12 mouse cellular contexts compared by ENCODE assay signal in the genomic region with DNA sequence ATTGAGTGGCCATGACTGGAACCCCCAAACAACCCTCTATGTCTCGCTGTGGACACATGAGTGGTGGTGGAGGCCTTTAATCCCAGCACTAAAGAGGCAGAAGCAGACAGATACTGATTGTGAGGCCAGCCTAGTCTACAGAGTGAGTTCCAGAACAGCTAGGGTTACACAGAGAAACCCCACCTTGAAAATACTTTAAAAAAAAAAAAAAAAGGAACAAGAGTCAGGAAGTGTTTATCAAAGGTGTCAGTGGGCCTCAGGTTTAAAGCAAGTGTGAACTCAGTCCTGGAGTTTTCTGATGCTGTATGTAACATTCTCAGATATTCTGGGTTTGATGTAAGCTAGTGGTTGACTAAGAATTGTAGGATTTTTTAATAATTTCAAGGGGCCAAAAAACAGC. TPM values are rescaled to one million over a fixed set of nuclear protein-coding genes. Genes with fewer than 3 reads are reported as not detected.
DNase-seq lines count a peak whose midpoint lies in the region; ATAC-seq lines count a peak whose summit lies in the region.
"Had no signal": no experiment of that assay in that cellular context is flagged by ENCODE, and none has a peak within 500 bp of the region (broad histone marks: within the 10 kb centered on the region; RNA-seq: fewer than 3 reads in every experiment).

No protein-coding gene starts in this region.

- H3K27ac ChIP-seq in forebrain, embryonic 15.5 days (replicated peaks): no peak overlapping the region
- H3K27ac ChIP-seq in forebrain, embryonic 16.5 days (ENCODE audit: low read length): no peak overlapping the region
- H3K27ac ChIP-seq in intestine, embryonic 14.5 days (ENCODE audit: low read depth): no peak overlapping the region
- no peak overlapping the region for H3K27ac ChIP-seq in midbrain, embryonic 13.5 days

- WGBS in forebrain, embryonic 15.5 days: 89% methylated on average over 1 of the region's 1 CpGs
- 100% methylated on average over 1 of the region's 1 CpGs for WGBS in forebrain, embryonic 16.5 days
- 81% methylated on average over 1 of the region's 1 CpGs for WGBS in intestine, embryonic 14.5 days
- 93% methylated on average over 1 of the region's 1 CpGs for WGBS in midbrain, embryonic 13.5 days

- peaks cover 11% of the 10 kb centered on the region for H3K9me3 ChIP-seq in forebrain, embryonic 15.5 days
- peaks cover 10% of the 10 kb centered on the region for H3K9me3 ChIP-seq in forebrain, embryonic 16.5 days (ENCODE audit: control insufficient read depth, low read length)
- 0 out of 2 replicates have a peak, but pooled peaks cover 5% of the 10 kb centered on the region for H3K9me3 ChIP-seq in megakaryocyte, embryonic 14.5 days
- peaks cover 6% of the 10 kb centered on the region; the same call in 1 of the 2 replicates for H3K9me3 ChIP-seq in intestine, embryonic 14.5 days (ENCODE audit: control insufficient read depth, low read length)
- peaks cover 10% of the 10 kb centered on the region; the same call in 1 of the 2 replicates for H3K9me3 ChIP-seq in midbrain, embryonic 13.5 days

- ATAC-seq in forebrain, embryonic 15.5 days (replicated peaks): no peak
- ATAC-seq in forebrain, embryonic 16.5 days: no peak
- no peak for ATAC-seq in megakaryocyte, adult 5-6 weeks (ENCODE audit: poor library complexity, severe bottlenecking)
- ATAC-seq in intestine, embryonic 14.5 days (replicated peaks; ENCODE audit: low FRiP score, low TSS enrichment, low read depth): no peak
- ATAC-seq in midbrain, embryonic 13.5 days: no peak
- ATAC-seq: inflammation-experienced regulatory T-cells, adult 6 months had no signal

- H3K27me3 ChIP-seq in forebrain, embryonic 15.5 days: no peaks in the 10 kb centered on the region
- no peaks in the 10 kb centered on the region for H3K27me3 ChIP-seq in forebrain, embryonic 16.5 days (replicated peaks; ENCODE audit: control insufficient read depth, insufficient read depth, low read length)
- no peaks in the 10 kb centered on the region for H3K27me3 ChIP-seq in megakaryocyte, embryonic 14.5 days (replicated peaks)
- H3K27me3 ChIP-seq in intestine, embryonic 14.5 days (replicated peaks; ENCODE audit: control insufficient read depth, insufficient read depth, low read length): no peaks in the 10 kb centered on the region
- no peaks in the 10 kb centered on the region for H3K27me3 ChIP-seq in midbrain, embryonic 13.5 days

- peaks cover 18% of the 10 kb centered on the region for H3K4me1 ChIP-seq in forebrain, embryonic 15.5 days
- peaks cover 14% of the 10 kb centered on the region for H3K4me1 ChIP-seq in forebrain, embryonic 16.5 days (replicated peaks; ENCODE audit: control insufficient read depth, insufficient read depth, low read length)
- H3K4me1 ChIP-seq in megakaryocyte, embryonic 14.5 days: peaks cover 32% of the 10 kb centered on the region
- H3K4me1 ChIP-seq in intestine, embryonic 14.5 days (replicated peaks; ENCODE audit: control insufficient read depth, insufficient read depth, low read length): peaks cover 4% of the 10 kb centered on the region; the same call in 1 of the 2 replicates
- peaks cover 16% of the 10 kb centered on the region for H3K4me1 ChIP-seq in midbrain, embryonic 13.5 days (replicated peaks)

- peaks cover 8% of the 10 kb centered on the region; the same call in 1 of the 2 replicates for H3K36me3 ChIP-seq in forebrain, embryonic 15.5 days
- H3K36me3 ChIP-seq in forebrain, embryonic 16.5 days (ENCODE audit: control insufficient read depth, insufficient read depth): peaks cover 3% of the 10 kb centered on the region; the same call in 1 of the 2 replicates
- peaks cover 19% of the 10 kb centered on the region for H3K36me3 ChIP-seq in megakaryocyte, embryonic 14.5 days (replicated peaks; ENCODE audit: low read length)
- H3K36me3 ChIP-seq in intestine, embryonic 14.5 days (ENCODE audit: control insufficient read depth, insufficient read depth, low read length): peaks cover 6% of the 10 kb centered on the region; the same call in 1 of the 2 replicates
- H3K36me3 ChIP-seq in midbrain, embryonic 13.5 days: peaks cover 14% of the 10 kb centered on the region

- H3K4me2 ChIP-seq in forebrain, embryonic 15.5 days (replicated peaks): peak overlapping the region; percentile 48; the same call in 1 of the 2 replicates
- no peak overlapping the region for H3K4me2 ChIP-seq in forebrain, embryonic 16.5 days (ENCODE audit: low read length)
- peak overlapping the region; percentile 62 for H3K4me2 ChIP-seq in intestine, embryonic 14.5 days (ENCODE audit: low read length)
- H3K4me2 ChIP-seq in midbrain, embryonic 13.5 days (replicated peaks): peak overlapping the region; percentile 55

- H3K4me3 ChIP-seq in forebrain, embryonic 15.5 days: 0 out of 2 replicates have a peak overlapping the region, but pooled peaks have one; percentile 91
- H3K4me3 ChIP-seq in forebrain, embryonic 16.5 days (replicated peaks; ENCODE audit: low read length): no peak overlapping the region
- peak overlapping the region; percentile 91 for H3K4me3 ChIP-seq in megakaryocyte, embryonic 14.5 days (replicated peaks)
- H3K4me3 ChIP-seq in intestine, embryonic 14.5 days (ENCODE audit: low read depth, low read length): no peak overlapping the region
- no peak overlapping the region for H3K4me3 ChIP-seq in midbrain, embryonic 13.5 days (replicated peaks)

- no peak for DNase-seq in intestine, embryonic 14.5 days (ENCODE audit: low spot score)
- no peak for DNase-seq in gastrocnemius, postnatal 4 days (ENCODE audit: low spot score in 2 of 2)
- DNase-seq in heart, adult 8-10 months (ENCODE audit: low spot score): no peak
- DNase-seq: cerebellum, postnatal 25 days; gastrocnemius, postnatal 10 days; lung, adult 2 months had no signal

- no peak overlapping the region for H3K9ac ChIP-seq in forebrain, embryonic 15.5 days (replicated peaks)
- H3K9ac ChIP-seq in forebrain, embryonic 16.5 days (replicated peaks; ENCODE audit: low read depth, low read length): no peak overlapping the region
- no peak overlapping the region for H3K9ac ChIP-seq in intestine, embryonic 14.5 days (ENCODE audit: low read length)
- no peak overlapping the region for H3K9ac ChIP-seq in midbrain, embryonic 13.5 days (replicated peaks)

RNA-seq across cellular contexts. Expression of a gene that starts 1.7 kb away (rescaled TPM):
- polyA plus RNA-seq in forebrain, embryonic 15.5 days (2015; fragmentation: Nextera tagmentation; extraction: Ambion mirVana): 20.5 and 21.8 TPM in 2 replicates
- 22.6 and 23.9 TPM in 2 replicates for polyA plus RNA-seq in forebrain, embryonic 16.5 days (2015; fragmentation: Nextera tagmentation; extraction: Ambion mirVana)
- polyA plus RNA-seq in megakaryocyte, embryonic 14.5 days (2012; ENCODE audit: insufficient read depth, low replicate concordance): 0.17 TPM in 1 of 2 replicates, not detected in the other
- 31.4 and 34.4 TPM in 2 replicates for total RNA-seq in megakaryocyte, adult 5-6 weeks (2015)
- 23.1 and 25.4 TPM in 2 replicates for total RNA-seq in megakaryocyte, adult 5-6 weeks (2017)
- polyA plus RNA-seq in intestine, embryonic 14.5 days (2014; fragmentation: Nextera tagmentation; extraction: Ambion mirVana): 24.5 and 28.3 TPM in 2 replicates
- polyA plus RNA-seq in midbrain, embryonic 13.5 days (2015; fragmentation: Nextera tagmentation; extraction: Ambion mirVana): 16.5 and 18.8 TPM in 2 replicates
- 10 to 100 TPM in 1 of 2 experiments, 1 to 10 TPM in 1; 7.5 to 10.2 TPM for total RNA-seq in gastrocnemius, postnatal 4 days (2021)
- 1 to 10 TPM; 5.4 to 7.5 (median 7.0) TPM for total RNA-seq in heart, adult 8-10 months (2022)

RNA-seq across cellular contexts. Expression of a gene that starts 44.1 kb away (rescaled TPM):
- polyA plus RNA-seq in forebrain, embryonic 15.5 days (2015; fragmentation: Nextera tagmentation; extraction: Ambion mirVana): 31.7 and 32.5 TPM in 2 replicates
- 31.8 and 33.5 TPM in 2 replicates for polyA plus RNA-seq in forebrain, embryonic 16.5 days (2015; fragmentation: Nextera tagmentation; extraction: Ambion mirVana)
- polyA plus RNA-seq in megakaryocyte, embryonic 14.5 days (2012; ENCODE audit: insufficient read depth, low replicate concordance): 0.69 TPM in 1 of 2 replicates, not detected in the other
- 17.7 and 22.3 TPM in 2 replicates for total RNA-seq in megakaryocyte, adult 5-6 weeks (2015)
- 14.8 and 16.0 TPM in 2 replicates for total RNA-seq in megakaryocyte, adult 5-6 weeks (2017)
- polyA plus RNA-seq in intestine, embryonic 14.5 days (2014; fragmentation: Nextera tagmentation; extraction: Ambion mirVana): 23.1 and 25.2 TPM in 2 replicates
- polyA plus RNA-seq in midbrain, embryonic 13.5 days (2015; fragmentation: Nextera tagmentation; extraction: Ambion mirVana): 39.1 and 42.0 TPM in 2 replicates
- 10 to 100 TPM; 19.0 to 22.6 TPM for total RNA-seq in gastrocnemius, postnatal 4 days (2021)
- 10 to 100 TPM; 22.4 to 27.8 (median 22.9) TPM for total RNA-seq in heart, adult 8-10 months (2022)

RNA-seq across cellular contexts. Expression of a gene that starts 44.1 kb away (rescaled TPM):
- 16.4 and 17.8 TPM in 2 replicates for polyA plus RNA-seq in forebrain, embryonic 15.5 days (2015; fragmentation: Nextera tagmentation; extraction: Ambion mirVana)
- 21.2 and 22.9 TPM in 2 replicates for polyA plus RNA-seq in forebrain, embryonic 16.5 days (2015; fragmentation: Nextera tagmentation; extraction: Ambion mirVana)
- polyA plus RNA-seq in megakaryocyte, embryonic 14.5 days (2012; ENCODE audit: insufficient read depth, low replicate concordance): not detected in 2 replicates
- total RNA-seq in megakaryocyte, adult 5-6 weeks (2015): 2.9 and 4.6 TPM in 2 replicates
- total RNA-seq in megakaryocyte, adult 5-6 weeks (2017): 2.1 and 5.1 TPM in 2 replicates
- 4.1 and 6.4 TPM in 2 replicates for polyA plus RNA-seq in intestine, embryonic 14.5 days (2014; fragmentation: Nextera tagmentation; extraction: Ambion mirVana)
- polyA plus RNA-seq in midbrain, embryonic 13.5 days (2015; fragmentation: Nextera tagmentation; extraction: Ambion mirVana): 19.8 and 21.4 TPM in 2 replicates
- total RNA-seq in gastrocnemius, postnatal 4 days (2021): 1 to 10 TPM; 3.8 to 4.6 TPM
- 1 to 10 TPM; 2.7 to 3.3 (median 3.0) TPM for total RNA-seq in heart, adult 8-10 months (2022)

RNA-seq across cellular contexts. Expression of a gene that starts 56.9 kb away (rescaled TPM):
- 1.2 TPM in 1 of 2 replicates, not detected in the other for polyA plus RNA-seq in forebrain, embryonic 15.5 days (2015; fragmentation: Nextera tagmentation; extraction: Ambion mirVana)
- polyA plus RNA-seq in forebrain, embryonic 16.5 days (2015; fragmentation: Nextera tagmentation; extraction: Ambion mirVana): 0.34 and 0.79 TPM in 2 replicates
- polyA plus RNA-seq in megakaryocyte, embryonic 14.5 days (2012; ENCODE audit: insufficient read depth, low replicate concordance): 5.2 and 6.8 TPM in 2 replicates
- total RNA-seq in megakaryocyte, adult 5-6 weeks (2015): 107 and 114 TPM in 2 replicates
- total RNA-seq in megakaryocyte, adult 5-6 weeks (2017): 65.9 and 74.6 TPM in 2 replicates
- 1.0 and 1.1 TPM in 2 replicates for polyA plus RNA-seq in intestine, embryonic 14.5 days (2014; fragmentation: Nextera tagmentation; extraction: Ambion mirVana)
- 0.35 and 0.92 TPM in 2 replicates for polyA plus RNA-seq in midbrain, embryonic 13.5 days (2015; fragmentation: Nextera tagmentation; extraction: Ambion mirVana)
- total RNA-seq in gastrocnemius, postnatal 4 days (2021): under 1 TPM; 0.37 to 0.44 TPM
- total RNA-seq in heart, adult 8-10 months (2022): 1 to 10 TPM in 2 of 4 experiments, under 1 TPM in 2; 0.25 to 1.2 (median 0.84) TPM

Comparison
In these comparisons a context has a peak if more than half of its experiments do, and no peak if none do; other contexts are left out.
1. H3K4me3 ChIP-seq: peak in forebrain, embryonic 15.5 days (single experiment) and megakaryocyte, embryonic 14.5 days (single experiment); none in forebrain, embryonic 16.5 days (single experiment), intestine, embryonic 14.5 days (single experiment) and midbrain, embryonic 13.5 days (single experiment).
2. RNA of a gene that starts 1.7 kb away (polyA plus RNA-seq): 24.5 to 28.3 TPM in intestine, embryonic 14.5 days, 22.6 to 23.9 TPM in forebrain, embryonic 16.5 days, 20.5 to 21.8 TPM in forebrain, embryonic 15.5 days and 16.5 to 18.8 TPM in midbrain, embryonic 13.5 days; 0.17 TPM in megakaryocyte, embryonic 14.5 days; every median in the first group is over 10 times any median in the second.
3. RNA of a gene that starts 44.1 kb away (polyA plus RNA-seq): 39.1 to 42.0 TPM in midbrain, embryonic 13.5 days, 31.8 to 33.5 TPM in forebrain, embryonic 16.5 days, 31.7 to 32.5 TPM in forebrain, embryonic 15.5 days and 23.1 to 25.2 TPM in intestine, embryonic 14.5 days; 0.69 TPM in megakaryocyte, embryonic 14.5 days; every median in the first group is over 10 times any median in the second.